Mouse (Mus musculus): ENCODE data around the gene Gas2. TPM values are rescaled to one million over a fixed set of nuclear protein-coding genes. Genes with fewer than 3 reads are reported as not detected.

Gene Gas2
- polyA plus RNA-seq, 1 experiment, result 14.0 TPM

GRCm38 (mm10) chr7:51985763-51986162 is 123.9 kb downstream of the Gas2 start:
- no peaks in the 10 kb centered on the region for H3K36me3 ChIP-seq (ENCODE audit: control insufficient read depth, insufficient read depth)
- H3ac ChIP-seq (ENCODE audit: control insufficient read depth, insufficient read length, low read depth), result no peak overlapping the region
- no peak for TF ChIP-seq MAX (IDR thresholded peaks at IDR 0.05)
- TF ChIP-seq MYOD1 (IDR thresholded peaks at IDR 0.05; ENCODE audit: control insufficient read depth, insufficient read length, low read depth), result no peak
- no peak for TF ChIP-seq FOSL1 (IDR thresholded peaks at IDR 0.05; ENCODE audit: insufficient read depth, low read length, poor library complexity, severe bottlenecking)
- no peak for TF ChIP-seq CTCF (IDR thresholded peaks at IDR 0.05; ENCODE audit: control insufficient read depth, insufficient read depth, insufficient read length)
- no peaks in the 10 kb centered on the region for H3K79me3 ChIP-seq (ENCODE audit: low read depth)
- H3K27me3 ChIP-seq (ENCODE audit: control insufficient read depth, insufficient read depth, insufficient read length), result no peaks in the 10 kb centered on the region
- H3K79me2 ChIP-seq (ENCODE audit: control insufficient read depth, insufficient read depth), result no peaks in the 10 kb centered on the region
- no peak overlapping the region for H3K4me3 ChIP-seq (ENCODE audit: insufficient read depth, poor library complexity, severe bottlenecking)

- TF ChIP-seq MYOG (IDR thresholded peaks at IDR 0.05; ENCODE audit: control insufficient read depth, extremely low read depth, insufficient read length) (no peak), MAX (IDR thresholded peaks at IDR 0.05) (no peak), CEBPB (IDR thresholded peaks at IDR 0.05; ENCODE audit: low read depth) (no peak), FOSL1 (IDR thresholded peaks at IDR 0.05; ENCODE audit: insufficient read depth, low read length, poor library complexity, severe bottlenecking) (no peak)
- Histone ChIP-seq H3ac (ENCODE audit: control insufficient read depth, insufficient read length, low read depth) (no peak overlapping the region), H3K36me3 (ENCODE audit: control insufficient read depth, insufficient read depth) (no peaks in the 10 kb centered on the region), H3K79me2 (ENCODE audit: control insufficient read depth, insufficient read depth) (no peaks in the 10 kb centered on the region), H3K79me3 (ENCODE audit: low read depth) (no peaks in the 10 kb centered on the region), H3K27me3 (ENCODE audit: control insufficient read depth, insufficient read depth, insufficient read length) (no peaks in the 10 kb centered on the region), H3K4me3 (ENCODE audit: insufficient read depth, poor library complexity, severe bottlenecking) (no peak overlapping the region)
Measured at GRCm38 (mm10) chr7:51986909-51987308, 125.1 kb downstream of the Gas2 start.

GRCm38 (mm10) chr7:51991020-51991419 is 129.2 kb downstream of the Gas2 start:
- Histone ChIP-seq H3K79me2 (ENCODE audit: control insufficient read depth, insufficient read depth) (no peaks in the 10 kb centered on the region), H3K79me3 (ENCODE audit: low read depth) (no peaks in the 10 kb centered on the region), H3ac (ENCODE audit: control insufficient read depth, insufficient read length, low read depth) (no peak overlapping the region), H3K27me3 (ENCODE audit: control insufficient read depth, insufficient read depth, insufficient read length) (no peaks in the 10 kb centered on the region), H3K4me3 (ENCODE audit: insufficient read depth, poor library complexity, severe bottlenecking) (no peak overlapping the region), H3K36me3 (ENCODE audit: control insufficient read depth, insufficient read depth) (no peaks in the 10 kb centered on the region)
- TF ChIP-seq USF1 (IDR thresholded peaks at IDR 0.05; ENCODE audit: low read depth), result no peak
- no peak for TF ChIP-seq CTCF (IDR thresholded peaks at IDR 0.05; ENCODE audit: control insufficient read depth, insufficient read depth, insufficient read length)
- TF ChIP-seq FOSL1 (IDR thresholded peaks at IDR 0.05; ENCODE audit: insufficient read depth, low read length, poor library complexity, severe bottlenecking), result no peak
- no peak for TF ChIP-seq CEBPB (IDR thresholded peaks at IDR 0.05; ENCODE audit: low read depth)
- TF ChIP-seq MAX (IDR thresholded peaks at IDR 0.05), result no peak
- TF ChIP-seq MYOG (IDR thresholded peaks at IDR 0.05; ENCODE audit: control insufficient read depth, extremely low read depth, insufficient read length), result no peak
- TF ChIP-seq MYOD1 (IDR thresholded peaks at IDR 0.05; ENCODE audit: control insufficient read depth, insufficient read length, low read depth), result no peak

GRCm38 (mm10) chr7:52005511-52006295 is 143.9 kb downstream of the Gas2 start, which contains the start of gene Svip:
Svip (minus strand) TSS chr7:52006018.
- H3K27me3 ChIP-seq (ENCODE audit: control insufficient read depth, insufficient read depth, insufficient read length), result no peaks in the 10 kb centered on the region
- no peaks in the 10 kb centered on the region for H3K79me2 ChIP-seq (ENCODE audit: control insufficient read depth, insufficient read depth)
- H3K36me3 ChIP-seq (ENCODE audit: control insufficient read depth, insufficient read depth), result no peaks in the 10 kb centered on the region
- no peak for TF ChIP-seq MAX (IDR thresholded peaks at IDR 0.05)
- no peak for TF ChIP-seq CTCF (IDR thresholded peaks at IDR 0.05; ENCODE audit: control insufficient read depth, insufficient read depth, insufficient read length)
- no peak for TF ChIP-seq FOSL1 (IDR thresholded peaks at IDR 0.05; ENCODE audit: insufficient read depth, low read length, poor library complexity, severe bottlenecking)
- TF ChIP-seq MYOD1 (IDR thresholded peaks at IDR 0.05; ENCODE audit: control insufficient read depth, insufficient read length, low read depth), result no peak
- no peak for TF ChIP-seq CEBPB (IDR thresholded peaks at IDR 0.05; ENCODE audit: low read depth)
- no peak for TF ChIP-seq USF1 (IDR thresholded peaks at IDR 0.05; ENCODE audit: low read depth)
- TF ChIP-seq MYOG (IDR thresholded peaks at IDR 0.05; ENCODE audit: control insufficient read depth, extremely low read depth, insufficient read length), result no peak
- no peak within 1 kb of the TSS for H3ac ChIP-seq (ENCODE audit: control insufficient read depth, insufficient read length, low read depth)
- H3K79me3 ChIP-seq (ENCODE audit: low read depth), result no peaks in the 10 kb centered on the region
- no peak within 1 kb of the TSS for H3K4me3 ChIP-seq (ENCODE audit: insufficient read depth, poor library complexity, severe bottlenecking)

GRCm38 (mm10) chr7:52006296-52006630 is 144.4 kb downstream of the Gas2 start:
- Histone ChIP-seq H3ac (ENCODE audit: control insufficient read depth, insufficient read length, low read depth) (no peak overlapping the region), H3K79me3 (ENCODE audit: low read depth) (no peaks in the 10 kb centered on the region)
- no peak for TF ChIP-seq CEBPB (IDR thresholded peaks at IDR 0.05; ENCODE audit: low read depth)
- TF ChIP-seq MAX (IDR thresholded peaks at IDR 0.05), result no peak
- TF ChIP-seq MYOD1 (IDR thresholded peaks at IDR 0.05; ENCODE audit: control insufficient read depth, insufficient read length, low read depth), result no peak
- TF ChIP-seq MYOG (IDR thresholded peaks at IDR 0.05; ENCODE audit: control insufficient read depth, extremely low read depth, insufficient read length), result no peak
- no peak for TF ChIP-seq USF1 (IDR thresholded peaks at IDR 0.05; ENCODE audit: low read depth)
- TF ChIP-seq CTCF (IDR thresholded peaks at IDR 0.05; ENCODE audit: control insufficient read depth, insufficient read depth, insufficient read length), result no peak
- no peak for TF ChIP-seq FOSL1 (IDR thresholded peaks at IDR 0.05; ENCODE audit: insufficient read depth, low read length, poor library complexity, severe bottlenecking)

GRCm38 (mm10) chr7:52007138-52007537 is 145.3 kb downstream of the Gas2 start:
- Histone ChIP-seq H3ac (ENCODE audit: control insufficient read depth, insufficient read length, low read depth) (no peak overlapping the region), H3K4me3 (ENCODE audit: insufficient read depth, poor library complexity, severe bottlenecking) (no peak overlapping the region), H3K36me3 (ENCODE audit: control insufficient read depth, insufficient read depth) (no peaks in the 10 kb centered on the region), H3K79me3 (ENCODE audit: low read depth) (no peaks in the 10 kb centered on the region), H3K79me2 (ENCODE audit: control insufficient read depth, insufficient read depth) (no peaks in the 10 kb centered on the region), H3K27me3 (ENCODE audit: control insufficient read depth, insufficient read depth, insufficient read length) (no peaks in the 10 kb centered on the region)
- no peak for TF ChIP-seq CTCF (IDR thresholded peaks at IDR 0.05; ENCODE audit: control insufficient read depth, insufficient read depth, insufficient read length)

More at GRCm38 (mm10) chr7:52006296-52006630, 144.4 kb downstream of the Gas2 start:
- no peaks in the 10 kb centered on the region for H3K36me3 ChIP-seq (ENCODE audit: control insufficient read depth, insufficient read depth)
- H3K4me3 ChIP-seq (ENCODE audit: insufficient read depth, poor library complexity, severe bottlenecking), result no peak overlapping the region
- H3K27me3 ChIP-seq (ENCODE audit: control insufficient read depth, insufficient read depth, insufficient read length), result no peaks in the 10 kb centered on the region
- no peaks in the 10 kb centered on the region for H3K79me2 ChIP-seq (ENCODE audit: control insufficient read depth, insufficient read depth)

All from C2C12 (cell line).